10 mouse cellular contexts compared by ENCODE assay signal in the genomic region with DNA sequence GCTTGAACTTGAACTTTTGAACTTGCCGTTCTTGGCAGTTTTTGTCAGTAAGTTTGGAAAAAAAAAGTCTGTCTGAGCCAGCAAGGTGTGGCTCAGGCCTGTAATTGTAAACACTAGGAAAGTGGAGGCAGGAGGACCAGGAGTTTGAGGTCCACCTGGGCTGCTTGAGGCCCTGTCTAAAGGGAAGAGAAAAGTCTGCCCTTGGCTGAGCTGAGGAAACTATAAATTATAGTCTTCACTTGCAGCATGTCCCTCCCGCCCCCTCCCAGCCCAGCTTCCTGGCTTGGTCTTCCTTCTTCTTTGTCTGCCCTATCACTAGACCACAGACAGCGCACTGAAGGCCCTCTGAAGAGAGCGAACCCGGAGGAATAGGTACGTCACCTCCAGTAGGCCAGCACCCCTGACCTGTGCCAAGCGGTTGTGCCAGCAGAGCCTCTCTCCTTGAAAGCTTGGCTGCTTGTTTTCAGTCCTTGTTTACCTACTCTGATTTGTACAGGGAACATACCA. TPM values are rescaled to one million over a fixed set of nuclear protein-coding genes. Genes with fewer than 3 reads are reported as not detected.
A peak's percentile ranks its signal among the peaks of the same experiment; 100 is the strongest.
DNase-seq lines count a peak whose midpoint lies in the region; ATAC-seq and TF ChIP-seq lines count a peak whose summit lies in the region.
"Had no signal": no experiment of that assay in that cellular context is flagged by ENCODE, and none has a peak within 500 bp of the region (broad histone marks: within the 10 kb centered on the region; RNA-seq: fewer than 3 reads in every experiment).

No protein-coding gene starts in this region.

- H3K4me3 ChIP-seq in liver, adult 2 months (ENCODE audit: insufficient read depth, low read depth, low read length): no peak overlapping the region
- no peak overlapping the region for H3K4me3 ChIP-seq in forebrain, embryonic 13.5 days

- H3K4me1 ChIP-seq in liver, adult 2 months (ENCODE audit: control insufficient read depth, insufficient read depth, low read length): peaks cover 13% of the 10 kb centered on the region
- no peaks in the 10 kb centered on the region for H3K4me1 ChIP-seq in forebrain, embryonic 13.5 days

- no peaks in the 10 kb centered on the region for H3K9me3 ChIP-seq in forebrain, embryonic 13.5 days (replicated peaks)

- H3K79me2 ChIP-seq in liver, adult 2 months (ENCODE audit: control insufficient read depth, insufficient read depth, low read length): peaks cover 43% of the 10 kb centered on the region

- H3K27ac ChIP-seq in liver, adult 2 months (replicated peaks; ENCODE audit: insufficient read depth, low read depth, low read length): peak overlapping the region; percentile 83
- no peak overlapping the region for H3K27ac ChIP-seq in forebrain, embryonic 13.5 days

- H3K36me3 ChIP-seq in liver, adult 2 months (ENCODE audit: control insufficient read depth, insufficient read depth, low read length): no peaks in the 10 kb centered on the region
- H3K36me3 ChIP-seq in forebrain, embryonic 13.5 days (ENCODE audit: poor library complexity, severe bottlenecking): peaks cover 9% of the 10 kb centered on the region

- no peak for TF ChIP-seq POLR2A in liver, adult 2 months (IDR thresholded peaks at IDR 0.05; ENCODE audit: extremely low read depth, insufficient read depth, low read length)

- peak overlapping the region; percentile 10; the same call in 1 of the 2 replicates for H3K9ac ChIP-seq in liver, adult 2 months (ENCODE audit: low read depth, low read length)
- no peak overlapping the region for H3K9ac ChIP-seq in forebrain, embryonic 13.5 days

- no peaks in the 10 kb centered on the region for H3K27me3 ChIP-seq in liver, adult 2 months (ENCODE audit: control insufficient read depth, insufficient read depth, low read length)
- no peaks in the 10 kb centered on the region for H3K27me3 ChIP-seq in forebrain, embryonic 13.5 days

- DNase-seq in heart, postnatal 4 days: peak; percentile 3
- DNase-seq in heart, adult 8-10 months (ENCODE audit: low spot score): no peak
- peak; percentile 95 for DNase-seq in liver, adult 2 months (ENCODE audit: extremely low read depth, low read depth, low spot score)
- DNase-seq in naive thymus-derived CD4-positive, alpha-beta T cell, adult 2 months (ENCODE audit: low read depth): peak; percentile 61
- no peak for DNase-seq in layer of hippocampus, adult 9-11 months
- DNase-seq in spleen, postnatal 36 days (ENCODE audit: low spot score in 2 of 2): no peak
- DNase-seq: cerebellum, adult 2 months had no signal

- peak; percentile 96 for ATAC-seq in common myeloid progenitor, adult 5-6 weeks (replicated peaks; ENCODE audit: low read depth, poor library complexity, severe bottlenecking)
- no peak for ATAC-seq in forebrain, embryonic 13.5 days
- ATAC-seq: forebrain, embryonic 16.5 days had no signal

- 14% methylated on average over 7 of the region's 7 CpGs for WGBS in liver, adult 2 months
- 95% methylated on average over 7 of the region's 7 CpGs for WGBS in forebrain, embryonic 13.5 days

- no peak overlapping the region for H3K4me2 ChIP-seq in forebrain, embryonic 13.5 days

- TF ChIP-seq CTCF in liver, adult 2 months (IDR thresholded peaks at IDR 0.05; ENCODE audit: low read depth, low read length): no peak

RNA-seq across cellular contexts. Expression of a gene that starts 17.7 kb away (rescaled TPM):
- total RNA-seq in heart, postnatal 4 days (2021): 10 to 100 TPM; 10.3 to 10.5 TPM
- total RNA-seq in heart, adult 8-10 months (2022): 1 to 10 TPM; 6.5 to 9.9 (median 7.3) TPM
- total RNA-seq in common myeloid progenitor, adult 5-6 weeks (2017): 32.2 and 50.2 TPM in 2 replicates
- total RNA-seq in liver, adult 2 months (2014; rRNA removed): 15.3 and 15.8 TPM in 2 replicates
- 24.1 and 25.7 TPM in 2 replicates for polyA plus RNA-seq in liver, adult 2 months (2012; rRNA removed)
- polyA plus RNA-seq in forebrain, embryonic 13.5 days (2015; fragmentation: Nextera tagmentation; extraction: Ambion mirVana): 25.8 and 25.9 TPM in 2 replicates

RNA-seq across cellular contexts. Expression of a gene that starts 42.5 kb away (rescaled TPM):
- 10 to 100 TPM; 15.2 to 15.3 TPM for total RNA-seq in heart, postnatal 4 days (2021)
- total RNA-seq in heart, adult 8-10 months (2022): 10 to 100 TPM; 12.5 to 18.4 (median 14.5) TPM
- 26.1 and 35.9 TPM in 2 replicates for total RNA-seq in common myeloid progenitor, adult 5-6 weeks (2017)
- 4.3 and 5.5 TPM in 2 replicates for total RNA-seq in liver, adult 2 months (2014; rRNA removed)
- polyA plus RNA-seq in liver, adult 2 months (2012; rRNA removed): 5.1 and 6.0 TPM in 2 replicates
- polyA plus RNA-seq in forebrain, embryonic 13.5 days (2015; fragmentation: Nextera tagmentation; extraction: Ambion mirVana): 15.8 and 16.4 TPM in 2 replicates

RNA-seq across cellular contexts. Expression of a gene that starts 44.8 kb away (rescaled TPM):
- 10 to 100 TPM; 35.0 to 37.4 TPM for total RNA-seq in heart, postnatal 4 days (2021)
- total RNA-seq in heart, adult 8-10 months (2022): 10 to 100 TPM; 15.5 to 17.3 (median 16.5) TPM
- total RNA-seq in common myeloid progenitor, adult 5-6 weeks (2017): 162 and 189 TPM in 2 replicates
- 12.1 and 15.1 TPM in 2 replicates for total RNA-seq in liver, adult 2 months (2014; rRNA removed)
- 5.5 and 6.6 TPM in 2 replicates for polyA plus RNA-seq in liver, adult 2 months (2012; rRNA removed)
- 169 and 177 TPM in 2 replicates for polyA plus RNA-seq in forebrain, embryonic 13.5 days (2015; fragmentation: Nextera tagmentation; extraction: Ambion mirVana)

RNA-seq across cellular contexts. Expression of a gene that starts 58.9 kb away (rescaled TPM):
- 10 to 100 TPM; 22.4 to 23.4 TPM for total RNA-seq in heart, postnatal 4 days (2021)
- total RNA-seq in heart, adult 8-10 months (2022): 10 to 100 TPM in 2 of 4 experiments, 1 to 10 TPM in 2; 8.8 to 18.8 (median 11.2) TPM
- 4.1 and 5.3 TPM in 2 replicates for total RNA-seq in common myeloid progenitor, adult 5-6 weeks (2017)
- 0.20 and 0.28 TPM in 2 replicates for total RNA-seq in liver, adult 2 months (2014; rRNA removed)
- polyA plus RNA-seq in liver, adult 2 months (2012; rRNA removed): 0.95 and 1.5 TPM in 2 replicates
- 2.6 and 3.2 TPM in 2 replicates for polyA plus RNA-seq in forebrain, embryonic 13.5 days (2015; fragmentation: Nextera tagmentation; extraction: Ambion mirVana)

Comparison
In these comparisons a context has a peak if more than half of its experiments do, and no peak if none do; other contexts are left out.
1. DNase-seq: peak in heart, postnatal 4 days (single experiment), liver, adult 2 months (single experiment) and naive thymus-derived CD4-positive, alpha-beta T cell, adult 2 months (single experiment); none in heart, adult 8-10 months (single experiment), layer of hippocampus, adult 9-11 months (single experiment) and spleen, postnatal 36 days (0 of 2).